Mouse (Mus musculus) neural tube, embryonic 14.5 days (tissue): ENCODE data around the gene Scml4. TPM values are rescaled to one million over a fixed set of nuclear protein-coding genes. Genes with fewer than 3 reads are reported as not detected.
A peak's percentile ranks its signal among the peaks of the same experiment; 100 is the strongest.

Experiments used
- ATAC-seq: fragments of 200-750 bp; cut with Nextera tagmentation; 2 replicates; pipeline ENCODE4 v1.8.0; 2017; ENCODE audit warnings: low read depth, mild to moderate bottlenecking, moderate TSS enrichment, moderate library complexity
- H3K27ac ChIP-seq: fragments of 300-500 bp; sonication (generic); 2 replicates; pipeline ENCODE4 v1.5.1; 2014; ENCODE audit warnings: low read depth, mild to moderate bottlenecking, control low read depth, low read length, moderate library complexity, mixed read lengths
- H3K27me3 ChIP-seq: fragments of 300-500 bp; sonication (generic); 2 replicates; pipeline ENCODE4 v1.6.1; 2014; ENCODE audit warnings: low read length; ENCODE audit not compliant: control insufficient read depth, insufficient read depth
- H3K36me3 ChIP-seq: fragments of 300-500 bp; sonication (generic); 2 replicates; pipeline ENCODE4 v1.6.1; 2014; ENCODE audit warnings: low read length, mixed read lengths; ENCODE audit not compliant: control insufficient read depth, insufficient read depth
- H3K4me1 ChIP-seq: fragments of 300-500 bp; sonication (generic); 2 replicates; pipeline ENCODE4 v1.6.1; 2014; ENCODE audit warnings: low read length; ENCODE audit not compliant: control insufficient read depth, insufficient read depth
- H3K4me2 ChIP-seq: fragments of 300-500 bp; sonication (generic); 2 replicates; pipeline ENCODE4 v1.6.1; 2014; ENCODE audit warnings: mild to moderate bottlenecking, low read depth, low read length, control low read depth
- H3K4me3 ChIP-seq: fragments of 300-500 bp; sonication (generic); 2 replicates; pipeline ENCODE4 v1.5.1; 2014; ENCODE audit warnings: low read depth, low read length, control low read depth, mixed read lengths
- H3K9ac ChIP-seq: fragments of 300-500 bp; sonication (generic); replicated peaks from 2 replicates; pipeline ENCODE4 v1.6.1; 2014; ENCODE audit warnings: low read depth, mild to moderate bottlenecking, control low read depth, low read length, mixed read lengths
- H3K9me3 ChIP-seq: fragments of 300-500 bp; sonication (generic); 2 replicates; pipeline ENCODE4 v1.6.1; 2016; ENCODE audit warnings: low read length; ENCODE audit not compliant: control insufficient read depth
- WGBS: fragments of 180-500 bp; shearing (Covaris S2); extraction: QIAGEN DNeasy Blood & Tissue Kit; methylation state at CpG from one replicate; pipeline ENCODE4 v1.1.7; 2014; 5-methylcytosine and 5-hydroxymethylcytosine counted together
- polyA plus RNA-seq: library from polyadenylated mRNA; unstranded; fragments of >200 nt; fragmentation: Nextera tagmentation; extraction: Ambion mirVana; gene quantifications from 2 replicates; pipeline ENCODE4 v1.2.1, GENCODE M21; 2014

Gene Scml4
- polyA plus RNA-seq, 1 experiment from 2014 or later: 7.4 TPM

GRCm38 (mm10) chr10:42945316-42945715 is 85.1 kb downstream of the Scml4 start:
- 0 out of 2 replicates have a peak, but pooled peaks cover 4% of the 10 kb centered on the region for H3K4me1 ChIP-seq
- no peak for ATAC-seq
- H3K9ac ChIP-seq: no peak overlapping the region
- H3K36me3 ChIP-seq: no peaks in the 10 kb centered on the region
- H3K4me3 ChIP-seq: no peak overlapping the region
- H3K27me3 ChIP-seq: no peaks in the 10 kb centered on the region
- H3K9me3 ChIP-seq: no peaks in the 10 kb centered on the region
- no peak overlapping the region for H3K27ac ChIP-seq
- 22% methylated on average over 4 of the region's 4 CpGs for WGBS
- no peak overlapping the region for H3K4me2 ChIP-seq

GRCm38 (mm10) chr10:42947336-42947735 is 87.2 kb downstream of the Scml4 start:
- H3K27me3 ChIP-seq: no peaks in the 10 kb centered on the region
- H3K9ac ChIP-seq: no peak overlapping the region
- no peak for ATAC-seq
- no peak overlapping the region for H3K4me2 ChIP-seq
- WGBS: 92% methylated on average over 5 of the region's 5 CpGs
- H3K4me1 ChIP-seq: no peaks in the 10 kb centered on the region; the same call in 1 of the 2 replicates
- no peak overlapping the region for H3K4me3 ChIP-seq
- H3K9me3 ChIP-seq: no peaks in the 10 kb centered on the region
- H3K36me3 ChIP-seq: no peaks in the 10 kb centered on the region
- no peak overlapping the region for H3K27ac ChIP-seq

- under 1% methylated on average over 7 of the region's 8 CpGs for WGBS
- H3K27ac ChIP-seq: no peak overlapping the region
Observed at GRCm38 (mm10) chr10:42950252-42950751, 90.1 kb downstream of the Scml4 start.

GRCm38 (mm10) chr10:42951078-42952045 is 91.2 kb downstream of the Scml4 start:
- peak; percentile 59; the same call in 1 of the 2 replicates for ATAC-seq
- Histone ChIP-seq H3K27me3 (no peaks in the 10 kb centered on the region), H3K4me2 (no peak overlapping the region), H3K9me3 (no peaks in the 10 kb centered on the region), H3K36me3 (no peaks in the 10 kb centered on the region), H3K9ac (no peak overlapping the region), H3K4me1 (no peaks in the 10 kb centered on the region; the same call in 1 of the 2 replicates), H3K27ac (no peak overlapping the region), H3K4me3 (no peak overlapping the region)
- 43% methylated on average over 20 of the region's 20 CpGs for WGBS

More at GRCm38 (mm10) chr10:42950252-42950751, 90.1 kb downstream of the Scml4 start:
- Histone ChIP-seq H3K4me3 (no peak overlapping the region), H3K36me3 (no peaks in the 10 kb centered on the region), H3K9me3 (no peaks in the 10 kb centered on the region), H3K27me3 (no peaks in the 10 kb centered on the region), H3K9ac (no peak overlapping the region), H3K4me2 (peak overlapping the region; percentile 14; the same call in 1 of the 2 replicates), H3K4me1 (no peaks in the 10 kb centered on the region; the same call in 1 of the 2 replicates)
- peak; percentile 48; the same call in 1 of the 2 replicates for ATAC-seq

GRCm38 (mm10) chr10:42952046-42952420 is 91.9 kb downstream of the Scml4 start:
- Histone ChIP-seq H3K4me2 (no peak overlapping the region), H3K4me3 (no peak overlapping the region), H3K27me3 (no peaks in the 10 kb centered on the region), H3K9ac (no peak overlapping the region), H3K9me3 (no peaks in the 10 kb centered on the region), H3K36me3 (no peaks in the 10 kb centered on the region), H3K27ac (no peak overlapping the region), H3K4me1 (no peaks in the 10 kb centered on the region; the same call in 1 of the 2 replicates)
- 40% methylated on average over 9 of the region's 9 CpGs for WGBS
- no peak for ATAC-seq

GRCm38 (mm10) chr10:42953601-42954000 is 93.4 kb downstream of the Scml4 start:
- WGBS: 86% methylated on average over 5 of the region's 5 CpGs
- no peak overlapping the region for H3K9ac ChIP-seq
- peaks cover 2% of the 10 kb centered on the region; the same call in 1 of the 2 replicates for H3K4me1 ChIP-seq
- no peak for ATAC-seq
- H3K4me2 ChIP-seq: no peak overlapping the region
- no peaks in the 10 kb centered on the region for H3K9me3 ChIP-seq
- no peaks in the 10 kb centered on the region for H3K36me3 ChIP-seq
- no peaks in the 10 kb centered on the region for H3K27me3 ChIP-seq
- no peak overlapping the region for H3K27ac ChIP-seq
- no peak overlapping the region for H3K4me3 ChIP-seq

- Histone ChIP-seq H3K27ac (no peak overlapping the region), H3K4me3 (no peak overlapping the region), H3K9ac (no peak overlapping the region), H3K36me3 (no peaks in the 10 kb centered on the region), H3K4me2 (no peak overlapping the region), H3K9me3 (no peaks in the 10 kb centered on the region), H3K27me3 (no peaks in the 10 kb centered on the region), H3K4me1 (peaks cover 6% of the 10 kb centered on the region; the same call in 1 of the 2 replicates)
- WGBS: 97% methylated on average over 3 of the region's 3 CpGs
- no peak for ATAC-seq
Observed at GRCm38 (mm10) chr10:42955205-42955604, 95.0 kb downstream of the Scml4 start.

- Histone ChIP-seq H3K27me3 (no peaks in the 10 kb centered on the region), H3K9ac (peak overlapping the region; percentile 43; the same call in 1 of the 2 replicates), H3K4me3 (peak overlapping the region; percentile 20; the same call in 1 of the 2 replicates), H3K36me3 (no peaks in the 10 kb centered on the region), H3K27ac (no peak overlapping the region), H3K9me3 (no peaks in the 10 kb centered on the region), H3K4me1 (0 out of 2 replicates have a peak, but pooled peaks cover 6% of the 10 kb centered on the region), H3K4me2 (peak overlapping the region; percentile 48)
- 3% methylated on average over 21 of the region's 21 CpGs for WGBS
- ATAC-seq: peak; percentile 87
Observed at GRCm38 (mm10) chr10:42957881-42958651, 97.9 kb downstream of the Scml4 start.
